Mouse (Mus musculus): Measurements from ENCODE around the gene Mast3. TPM values are rescaled to one million over a fixed set of nuclear protein-coding genes. Genes with fewer than 3 reads are reported as not detected.
A peak's percentile ranks its signal among the peaks of the same experiment; 100 is the strongest.

Gene Mast3
- polyA plus RNA-seq, 1 experiment from 2014 or later: 14.7 TPM

DNA sequence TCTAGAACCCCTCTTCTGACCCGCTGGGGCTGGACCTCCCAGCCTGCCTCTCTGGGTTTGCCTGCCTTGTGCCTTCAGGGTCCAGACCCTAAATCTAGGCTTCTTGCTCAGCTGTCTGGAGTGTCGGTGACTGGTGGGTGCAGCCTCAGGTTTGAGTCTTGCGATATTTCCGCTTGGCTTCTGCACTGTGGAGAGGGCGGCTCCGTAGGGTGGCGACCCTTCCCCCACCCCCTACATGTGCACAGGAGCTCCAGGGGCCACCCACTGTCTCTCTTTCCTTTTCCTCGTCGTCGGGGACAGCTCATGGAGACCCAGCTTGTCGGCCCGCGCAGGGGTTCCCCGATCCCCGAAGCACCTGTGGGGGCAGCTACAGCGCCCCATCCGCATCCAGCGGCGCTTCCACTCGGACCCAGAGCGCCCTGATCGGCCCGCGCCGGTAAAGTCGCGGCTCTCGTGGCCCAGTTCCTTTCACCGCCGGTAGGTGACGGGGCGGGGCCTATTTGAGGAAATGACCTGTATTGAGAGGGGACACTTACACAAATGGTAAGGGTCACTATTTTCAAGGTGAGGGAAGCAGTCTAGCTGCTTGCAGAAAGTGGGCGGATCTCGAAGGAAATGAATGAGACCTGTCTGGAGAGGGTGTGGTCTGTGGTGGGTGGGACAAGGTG lies 74.9 kb downstream of the Mast3 start:
- WGBS: 4% methylated on average over 34 of the region's 34 CpGs
- peak overlapping the region; percentile 39; the same call in 1 of the 2 replicates for H3K9ac ChIP-seq (ENCODE audit: low read length)
- no peaks in the 10 kb centered on the region for H3K9me3 ChIP-seq (ENCODE audit: control insufficient read depth, low read length)
- H3K4me2 ChIP-seq (ENCODE audit: low read depth): peak overlapping the region; percentile 29; the same call in 1 of the 2 replicates
- no peak for ATAC-seq (ENCODE audit: insufficient read depth, low FRiP score, low TSS enrichment)
- peak; percentile 16 for DNase-seq (ENCODE audit: low spot score)
- no peaks in the 10 kb centered on the region for H3K4me1 ChIP-seq (ENCODE audit: control insufficient read depth, insufficient read depth, low read length)
- peak overlapping the region; percentile 16; the same call in 1 of the 2 replicates for H3K4me3 ChIP-seq (ENCODE audit: low read depth, low read length)
- H3K27ac ChIP-seq (ENCODE audit: low read depth, low read length): no peak overlapping the region
- no peaks in the 10 kb centered on the region for H3K36me3 ChIP-seq (ENCODE audit: control insufficient read depth, insufficient read depth, low read length)
- H3K27me3 ChIP-seq (ENCODE audit: control insufficient read depth, insufficient read depth, low read length): peaks cover 24% of the 10 kb centered on the region

Small RNA genes within 50 kb of the gene (microRNA-seq; reads per million reads assigned to microRNA genes)
- gene Mir7240: not detected

Other genes starting within 250 kb of the Mast3 start
- 87.9 and 90.7 TPM in 2 replicates for gene Isyna1, start 210.7 kb downstream of the Mast3 start, polyA plus RNA-seq (2014; fragmentation: Nextera tagmentation; extraction: Ambion mirVana)
- 125 and 137 TPM in 2 replicates for gene Ssbp4, start 196.2 kb downstream of the Mast3 start, polyA plus RNA-seq (2014; fragmentation: Nextera tagmentation; extraction: Ambion mirVana)
- gene Lrrc25, start 188.9 kb downstream of the Mast3 start, polyA plus RNA-seq (2014; fragmentation: Nextera tagmentation; extraction: Ambion mirVana): 0.85 and 1.2 TPM in 2 replicates
- 0.28 TPM in 1 of 2 replicates, not detected in the other for gene Gdf15, start 172.6 kb downstream of the Mast3 start, polyA plus RNA-seq (2014; fragmentation: Nextera tagmentation; extraction: Ambion mirVana)
- 246 and 268 TPM in 2 replicates for gene Pgpep1, start 144.7 kb downstream of the Mast3 start, polyA plus RNA-seq (2014; fragmentation: Nextera tagmentation; extraction: Ambion mirVana)
- gene Lsm4, start 131.8 kb downstream of the Mast3 start, polyA plus RNA-seq (2014; fragmentation: Nextera tagmentation; extraction: Ambion mirVana): 298 and 301 TPM in 2 replicates
- gene Jund, start 106.1 kb downstream of the Mast3 start, polyA plus RNA-seq (2014; fragmentation: Nextera tagmentation; extraction: Ambion mirVana): 167 and 171 TPM in 2 replicates
- not detected in 2 replicates for gene Iqcn, start 101.6 kb downstream of the Mast3 start, polyA plus RNA-seq (2014; fragmentation: Nextera tagmentation; extraction: Ambion mirVana)
- not detected in 2 replicates for gene Gm3336, start 86.5 kb downstream of the Mast3 start, polyA plus RNA-seq (2014; fragmentation: Nextera tagmentation; extraction: Ambion mirVana)
- gene Pde4c, start 81.3 kb downstream of the Mast3 start, polyA plus RNA-seq (2014; fragmentation: Nextera tagmentation; extraction: Ambion mirVana): 0.42 TPM in 1 of 2 replicates, not detected in the other
- gene Rab3a, start 50.4 kb downstream of the Mast3 start, polyA plus RNA-seq (2014; fragmentation: Nextera tagmentation; extraction: Ambion mirVana): 97.9 and 111 TPM in 2 replicates
- 40.7 and 41.3 TPM in 2 replicates for gene Mpv17l2, start 44.1 kb downstream of the Mast3 start, polyA plus RNA-seq (2014; fragmentation: Nextera tagmentation; extraction: Ambion mirVana)
- 52.4 and 54.7 TPM in 2 replicates for gene Pik3r2, start 28.3 kb downstream of the Mast3 start, polyA plus RNA-seq (2014; fragmentation: Nextera tagmentation; extraction: Ambion mirVana)
- not detected in 2 replicates for gene Il12rb1, start 3.4 kb upstream of the Mast3 start, polyA plus RNA-seq (2014; fragmentation: Nextera tagmentation; extraction: Ambion mirVana)
- gene Arrdc2, start 34.7 kb upstream of the Mast3 start, polyA plus RNA-seq (2014; fragmentation: Nextera tagmentation; extraction: Ambion mirVana): 8.8 and 10.2 TPM in 2 replicates
- 14.0 and 14.1 TPM in 2 replicates for gene Kcnn1, start 58.2 kb upstream of the Mast3 start, polyA plus RNA-seq (2014; fragmentation: Nextera tagmentation; extraction: Ambion mirVana)
- gene Ccdc124, start 68.9 kb upstream of the Mast3 start, polyA plus RNA-seq (2014; fragmentation: Nextera tagmentation; extraction: Ambion mirVana): 152 and 155 TPM in 2 replicates
- gene Slc5a5, start 87.7 kb upstream of the Mast3 start, polyA plus RNA-seq (2014; fragmentation: Nextera tagmentation; extraction: Ambion mirVana): 0.87 and 1.1 TPM in 2 replicates
- gene Rpl18a, start 92.4 kb upstream of the Mast3 start, polyA plus RNA-seq (2014; fragmentation: Nextera tagmentation; extraction: Ambion mirVana): 3,152 and 3,217 TPM in 2 replicates
- gene Map1s, start 100.9 kb upstream of the Mast3 start, polyA plus RNA-seq (2014; fragmentation: Nextera tagmentation; extraction: Ambion mirVana): 45.4 and 47.1 TPM in 2 replicates

All from neural tube, embryonic 11.5 days (tissue).